Mouse (Mus musculus): Measurements from ENCODE around the gene Zfp871.

The Zfp871 gene

DNA sequence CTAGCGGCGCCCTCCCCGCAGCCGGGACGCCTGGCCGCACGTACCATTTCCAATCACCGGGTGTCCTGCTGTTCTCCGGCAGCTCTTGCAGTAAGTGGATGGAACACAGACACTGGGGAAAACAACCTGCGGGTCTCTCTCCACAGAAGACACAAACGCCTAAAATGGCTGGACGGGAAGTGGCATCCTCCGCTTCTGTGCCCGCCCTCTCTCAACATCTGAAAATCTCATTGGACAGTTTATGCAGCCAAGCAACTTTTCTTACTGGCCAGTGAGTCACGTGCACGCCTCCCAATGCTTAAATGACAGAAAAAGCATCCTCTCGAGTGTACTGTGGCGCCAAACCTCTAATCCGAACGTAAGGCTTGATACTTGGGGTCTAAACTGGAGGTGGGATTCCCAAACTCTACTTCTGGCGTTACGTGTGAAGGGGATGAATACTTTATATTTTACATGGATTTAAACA lies at the start of gene Zfp871:
Gene Zfp871, minus strand, starts transcription at position 194 of the 466 bp plus-strand sequence.
- DNase-seq (ENCODE audit: low spot score), result peak; percentile 94

DNA sequence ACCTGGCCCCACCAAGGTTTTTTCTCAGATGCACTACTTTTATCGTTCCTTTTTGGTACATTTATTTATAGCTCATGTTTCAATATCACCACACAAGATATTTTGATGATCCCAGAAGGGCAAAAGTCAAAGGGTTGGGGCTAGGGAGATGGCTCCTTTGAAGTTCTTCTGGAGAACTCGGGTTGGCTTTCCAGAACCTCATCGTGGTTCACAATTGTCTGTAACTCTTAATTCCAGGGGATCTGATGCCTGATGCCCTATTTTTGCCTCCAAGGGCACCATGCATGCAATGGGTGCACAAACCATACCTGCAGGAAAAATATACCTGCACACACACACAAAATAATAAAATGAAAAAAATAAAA lies 42.3 kb upstream of the Zfp871 start:
- no peak for DNase-seq (ENCODE audit: low spot score)

DNA sequence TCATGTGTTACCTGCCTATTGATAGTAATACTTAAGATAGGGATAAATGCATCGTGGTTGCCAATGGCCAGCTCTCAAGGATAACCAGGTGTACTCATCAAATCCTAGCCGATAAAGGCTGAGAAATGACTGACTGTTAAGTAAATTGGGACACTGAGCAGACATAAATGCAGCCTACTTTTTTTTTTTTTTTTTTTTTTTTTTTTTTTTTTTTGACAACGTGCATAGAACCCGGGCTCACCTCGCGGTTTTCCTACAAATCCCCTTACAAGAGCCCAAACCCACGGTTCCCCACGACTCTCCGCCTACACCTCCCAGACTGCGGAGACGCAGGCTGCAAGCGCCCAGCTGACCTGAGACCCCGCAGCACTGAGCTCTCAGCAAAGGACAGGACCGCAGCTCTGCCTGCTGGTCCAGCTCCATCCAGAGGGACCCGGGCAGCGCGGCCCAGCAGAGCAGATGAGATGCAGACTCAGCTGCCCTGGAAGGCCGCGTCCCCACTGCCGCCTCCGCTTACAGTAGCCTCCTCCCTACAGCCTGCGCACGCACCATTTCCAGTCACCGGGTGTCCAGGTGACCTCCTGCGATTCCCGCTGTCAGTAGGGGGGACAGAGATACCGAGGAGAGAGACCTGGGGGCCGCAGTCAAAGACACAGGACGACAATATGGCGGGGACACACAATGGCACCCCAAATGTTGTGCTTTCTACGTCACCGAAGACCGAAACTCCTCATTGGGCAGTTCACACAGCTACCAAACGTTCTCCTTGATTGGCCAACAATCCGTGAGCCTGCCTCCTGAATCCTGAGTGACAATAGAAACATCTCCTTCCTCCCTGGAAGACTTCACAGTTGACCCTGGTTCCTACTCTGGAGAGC lies 41.7 kb upstream of the Zfp871 start, which contains the start of gene Zfp799:
Gene Zfp799, minus strand, starts transcription at position 722 of the 878 bp plus-strand sequence.
- DNase-seq (ENCODE audit: low spot score), result peak; percentile 91

DNA sequence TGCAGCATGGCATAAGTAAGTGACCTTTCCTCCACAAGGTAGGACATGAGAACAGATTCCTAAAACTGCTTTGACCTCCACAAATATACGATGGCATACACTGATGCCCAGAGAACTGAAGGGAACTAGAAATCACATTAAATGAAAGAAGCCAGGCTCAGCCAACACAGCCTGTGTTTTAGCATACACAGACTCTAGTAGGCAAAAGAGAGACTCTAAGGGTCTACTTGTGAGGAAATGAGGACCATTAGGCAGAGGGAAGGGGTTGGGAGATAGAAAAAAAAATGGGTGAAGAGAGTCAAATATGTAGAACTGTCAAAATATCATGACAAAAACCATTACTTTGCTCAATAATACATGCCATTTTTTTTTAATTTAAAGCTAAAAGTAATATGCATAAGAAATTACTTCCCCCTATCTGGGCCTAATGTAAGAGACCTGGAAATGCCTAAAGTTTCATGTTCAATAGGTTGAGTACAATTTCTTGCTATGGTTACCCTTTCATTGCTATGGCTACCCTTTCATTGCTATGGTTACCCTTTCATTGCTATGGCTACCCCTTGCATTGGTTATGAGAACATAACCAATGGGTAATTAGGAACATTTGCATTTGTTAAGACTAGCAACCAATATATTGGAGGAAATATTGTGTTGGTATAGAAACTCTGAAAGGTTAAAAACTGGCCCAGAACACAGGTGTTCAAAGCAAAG lies 28.1 kb upstream of the Zfp871 start:
- DNase-seq (ENCODE audit: low spot score), result no peak

DNA sequence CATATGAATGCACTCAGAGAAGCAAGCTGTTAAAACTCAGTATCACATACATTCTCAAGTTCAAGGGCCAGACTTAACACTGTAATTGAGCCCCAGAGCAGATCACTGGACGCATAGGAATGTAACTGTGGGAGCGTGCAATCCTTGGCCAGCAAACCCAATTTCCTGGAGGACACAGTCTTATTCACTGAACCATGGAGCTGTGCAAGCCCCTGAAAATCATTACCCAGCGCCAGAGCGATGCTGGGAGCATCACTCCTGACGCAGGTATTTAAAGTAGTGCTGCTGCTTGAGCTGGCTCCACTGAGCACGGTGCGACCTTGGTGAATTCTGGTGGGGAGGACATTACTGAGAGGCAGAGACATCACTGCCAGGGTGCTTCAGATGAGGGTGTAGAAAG lies 26.0 kb upstream of the Zfp871 start:
- no peak for DNase-seq (ENCODE audit: low spot score)

DNA sequence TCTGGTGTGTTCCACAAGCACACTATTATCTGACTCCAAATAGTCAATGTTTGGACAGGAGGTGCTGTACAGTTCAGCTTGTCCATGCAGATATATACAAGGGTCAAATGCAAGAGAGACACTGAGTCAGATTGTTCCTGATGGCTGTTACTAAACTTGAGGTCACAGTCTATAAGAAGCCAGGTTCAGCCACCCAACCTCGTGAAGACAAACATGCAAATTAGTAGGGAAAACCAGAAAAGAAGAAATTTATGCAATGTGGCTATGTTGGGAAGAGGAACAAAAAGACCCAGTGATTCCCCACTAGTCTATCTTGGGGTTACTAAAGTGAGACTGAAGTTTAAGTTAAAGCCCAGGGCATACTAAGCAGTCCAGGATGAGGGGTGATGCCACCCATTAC lies 22.6 kb upstream of the Zfp871 start:
- no peak for DNase-seq (ENCODE audit: low spot score)

DNA sequence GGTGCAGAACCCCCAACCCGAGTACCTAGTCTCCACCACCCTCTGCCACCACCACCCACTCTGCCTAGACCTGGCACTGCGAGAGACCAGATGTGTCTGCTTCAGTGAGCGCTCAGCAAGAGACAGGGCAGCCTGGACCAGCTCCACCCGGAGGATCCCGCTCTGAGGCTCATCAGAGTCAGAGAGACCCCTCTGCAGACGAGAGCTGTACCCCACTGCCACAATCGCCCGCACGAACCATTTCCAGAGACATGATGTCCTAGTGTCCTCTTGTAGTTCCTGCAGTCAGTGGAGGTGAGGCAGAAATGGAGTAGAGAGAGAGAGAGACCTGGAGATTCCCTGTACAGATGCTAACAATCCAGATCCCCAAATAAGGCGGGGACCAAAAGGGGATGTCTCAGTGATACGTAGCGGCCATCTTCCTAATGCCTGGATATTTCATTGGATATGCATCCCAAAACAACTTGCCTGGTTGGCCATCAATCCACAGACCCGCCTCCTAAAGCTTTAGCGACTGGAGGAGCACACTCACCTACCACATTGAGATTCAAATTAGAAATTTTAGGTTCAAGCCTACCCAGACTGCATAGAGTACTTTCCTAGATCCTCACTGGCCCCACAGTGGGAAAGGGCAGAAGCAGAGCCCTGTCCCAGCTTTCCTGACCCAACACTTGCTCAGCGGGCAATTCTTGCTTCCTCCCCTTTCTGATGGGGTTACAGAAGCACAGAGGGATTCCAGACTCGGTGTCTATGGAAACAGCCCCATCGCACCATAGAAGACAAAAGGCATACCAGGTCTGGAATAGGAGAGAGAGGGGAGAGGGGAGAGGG lies 21.7 kb upstream of the Zfp871 start, which contains the start of gene Zfp811:
Gene Zfp811, minus strand, starts transcription at position 388 of the 831 bp plus-strand sequence.
- DNase-seq (ENCODE audit: low spot score), result peak; percentile 88

DNA sequence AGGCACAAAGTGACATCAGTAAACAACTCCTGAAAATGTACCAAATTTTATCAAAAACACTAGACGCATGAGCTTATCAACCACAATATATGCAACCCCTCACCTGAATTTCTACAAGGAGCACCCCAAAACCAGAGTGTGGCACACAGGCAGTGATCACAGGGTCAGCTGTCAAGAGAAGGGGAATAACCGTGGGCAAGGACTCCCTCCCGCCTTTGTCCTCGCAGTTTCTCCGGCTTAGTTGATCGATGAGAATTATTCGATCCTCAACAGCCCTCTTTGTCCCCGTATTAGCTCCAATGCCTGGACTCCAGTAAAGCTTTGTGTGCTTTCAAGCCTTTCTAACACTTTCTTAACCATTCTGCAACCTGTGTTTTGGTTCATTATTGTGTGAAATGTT lies 20.8 kb upstream of the Zfp871 start:
- DNase-seq (ENCODE audit: low spot score), result peak; percentile 51

DNA sequence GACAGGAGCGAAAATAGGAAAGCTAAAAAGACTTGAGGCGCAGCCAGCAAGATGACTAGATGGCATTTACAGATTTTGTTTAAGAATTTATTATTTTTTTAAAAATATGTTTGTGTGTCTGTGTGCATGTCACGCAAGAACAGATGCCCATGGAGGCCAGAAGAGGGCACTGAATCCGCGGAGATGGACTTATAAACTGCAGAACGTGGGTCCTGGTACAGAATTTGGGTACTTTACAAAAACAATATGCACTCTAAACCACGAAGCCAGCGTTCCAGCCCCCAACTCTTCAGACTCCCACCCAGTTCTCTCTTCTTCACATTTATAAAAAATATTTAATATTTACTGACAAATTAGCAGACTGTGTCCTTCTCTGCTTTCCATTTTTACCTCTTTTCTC lies 1.2 kb upstream of the Zfp871 start:
- no peak for DNase-seq (ENCODE audit: low spot score)

DNA sequence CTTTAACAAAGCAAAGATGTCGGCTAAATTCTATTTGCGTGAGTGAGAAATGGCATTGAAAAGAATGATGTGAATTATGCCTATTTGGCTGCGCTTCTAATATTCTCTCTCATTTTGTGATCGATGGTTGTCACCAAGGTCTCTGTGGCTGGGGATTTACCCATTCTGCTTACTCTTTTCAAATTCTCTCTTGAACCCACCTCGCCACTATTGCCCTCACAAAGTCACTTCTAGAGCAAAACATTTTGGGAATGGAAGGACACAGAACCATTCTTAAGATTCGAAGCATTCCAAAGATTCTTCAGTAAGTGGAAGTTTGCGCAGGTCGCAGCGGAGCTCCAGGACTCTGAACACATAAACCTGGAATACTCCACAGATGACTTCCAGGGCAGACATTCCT lies 489 bp upstream of the Zfp871 start:
- DNase-seq (ENCODE audit: low spot score), result peak; percentile 6

DNA sequence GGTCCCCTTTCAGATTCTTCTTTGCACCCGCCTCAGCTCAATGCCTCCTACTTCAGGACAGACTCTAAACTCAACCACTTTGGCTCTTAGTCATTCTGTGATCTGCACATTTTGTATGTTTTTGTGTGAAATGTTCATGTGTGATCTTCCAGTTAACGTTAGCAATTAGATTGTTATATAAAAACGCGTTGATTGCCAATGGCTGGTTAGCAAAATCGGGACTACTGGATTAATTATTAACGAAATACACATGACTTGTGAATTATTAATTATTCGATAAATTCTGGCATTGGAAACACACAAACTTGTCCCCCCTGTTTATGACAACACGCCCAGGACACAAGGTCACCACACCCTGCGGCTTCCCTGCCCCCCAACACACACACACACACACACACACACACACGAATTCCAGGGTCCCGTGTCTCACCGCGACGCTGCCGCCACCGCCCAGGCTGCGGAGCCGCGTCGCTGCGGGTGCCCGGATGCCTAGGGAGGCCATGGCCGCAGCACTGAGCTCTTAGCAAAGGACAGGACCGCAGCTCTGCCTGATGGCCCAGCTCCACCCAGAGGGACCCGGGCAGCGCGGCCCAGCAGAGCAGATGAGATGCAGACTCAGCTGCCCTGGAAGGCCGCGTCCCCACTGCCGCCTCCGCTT lies 522 bp downstream of the Zfp871 start:
- DNase-seq (ENCODE audit: low spot score), result peak; percentile 55

DNA sequence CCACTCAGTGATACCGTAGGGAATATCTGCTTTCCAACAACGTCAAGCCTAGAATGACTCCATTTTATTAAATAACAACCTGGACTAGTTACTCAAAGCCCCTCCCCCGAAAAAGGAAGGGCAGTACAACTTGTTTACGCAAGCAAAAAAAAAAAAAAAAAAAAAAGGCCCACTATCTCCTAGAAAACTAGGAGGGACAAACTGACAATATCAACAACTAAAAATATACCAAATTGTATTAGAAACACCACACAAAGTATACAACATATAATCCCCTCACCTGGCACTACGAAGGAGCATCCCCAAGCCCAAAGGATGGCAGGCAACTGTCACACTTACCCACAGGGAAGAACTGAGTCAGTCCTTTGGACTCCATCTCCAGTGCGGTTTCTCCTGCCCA lies 1.1 kb downstream of the Zfp871 start:
- DNase-seq (ENCODE audit: low spot score), result no peak

DNA sequence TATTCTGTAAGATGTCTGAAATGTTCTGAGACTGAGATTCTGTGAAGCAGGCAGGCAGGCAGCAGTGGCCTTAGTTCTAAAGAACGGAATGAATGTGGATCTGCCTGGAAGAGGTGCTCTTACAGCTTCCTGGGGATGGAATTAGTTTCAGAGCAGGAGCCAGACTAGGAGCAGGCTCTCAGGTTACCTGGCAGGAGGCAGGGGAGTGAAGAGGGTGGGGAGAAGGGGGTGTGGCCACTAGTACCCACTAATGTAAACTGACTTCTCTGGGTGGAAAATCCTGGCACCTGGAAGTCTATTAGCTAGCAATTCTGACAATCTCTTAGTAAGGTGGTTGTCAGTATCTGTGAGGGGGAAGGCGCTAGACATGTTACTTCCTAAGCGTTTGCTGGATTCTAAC lies 2.4 kb downstream of the Zfp871 start:
- no peak for DNase-seq (ENCODE audit: low spot score)

DNA sequence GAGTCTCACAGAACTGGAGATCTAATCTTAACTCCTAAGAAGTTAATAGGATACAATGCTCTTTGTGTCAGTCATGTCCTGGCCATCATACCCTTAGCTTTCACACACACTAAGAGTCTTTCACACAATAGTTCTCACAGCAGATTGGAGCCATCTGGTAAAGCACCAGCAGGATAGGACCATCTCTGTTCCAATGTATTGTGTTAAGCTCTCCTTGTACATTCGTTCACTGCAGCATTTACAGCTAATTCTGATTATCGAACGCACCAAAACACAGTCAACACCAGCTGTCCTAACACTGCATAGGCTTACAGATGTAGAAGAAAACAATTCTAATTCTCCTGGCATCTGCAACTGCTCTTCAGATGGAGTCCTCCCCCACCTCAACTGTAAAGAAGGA lies 10.5 kb downstream of the Zfp871 start:
- DNase-seq (ENCODE audit: low spot score), result no peak

DNA sequence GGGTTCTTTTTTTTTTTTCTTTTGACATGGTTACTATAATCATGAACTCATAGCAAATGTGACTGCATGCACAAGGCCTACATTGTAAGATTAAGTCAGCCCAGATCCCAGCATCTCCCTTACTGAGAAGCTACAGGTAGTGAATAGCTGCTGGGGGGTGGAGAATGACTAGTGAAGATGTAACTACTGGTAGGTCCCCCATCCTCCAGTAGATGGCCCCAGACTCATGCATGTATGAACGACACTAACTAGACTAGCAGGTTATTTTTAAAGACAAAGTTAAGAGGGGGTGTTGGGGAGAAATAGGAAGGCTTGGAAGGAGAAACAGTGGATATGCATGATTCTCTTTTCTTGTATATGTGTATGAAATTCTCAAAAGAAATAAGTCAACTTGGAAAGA lies 16.9 kb downstream of the Zfp871 start:
- DNase-seq (ENCODE audit: low spot score), result no peak

DNA sequence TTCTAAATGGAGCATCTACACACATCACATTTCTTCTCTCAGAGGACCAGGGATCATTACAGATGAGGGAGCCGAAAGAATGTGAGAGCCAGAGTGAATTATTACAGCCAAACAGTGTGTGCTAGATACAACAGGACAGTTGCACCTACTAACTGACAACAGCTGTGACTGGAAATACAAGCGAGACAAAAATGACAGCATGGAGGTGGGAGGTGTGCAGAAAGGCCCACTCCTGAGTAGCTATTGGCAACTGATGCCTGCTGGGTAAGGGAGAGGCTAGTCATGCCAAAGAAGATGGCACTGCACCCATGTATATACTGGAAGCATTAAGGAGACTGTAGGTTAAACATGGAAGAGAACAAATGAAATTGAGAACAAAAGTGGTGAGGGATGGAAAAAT lies 21.7 kb downstream of the Zfp871 start:
- DNase-seq (ENCODE audit: low spot score), result no peak

DNA sequence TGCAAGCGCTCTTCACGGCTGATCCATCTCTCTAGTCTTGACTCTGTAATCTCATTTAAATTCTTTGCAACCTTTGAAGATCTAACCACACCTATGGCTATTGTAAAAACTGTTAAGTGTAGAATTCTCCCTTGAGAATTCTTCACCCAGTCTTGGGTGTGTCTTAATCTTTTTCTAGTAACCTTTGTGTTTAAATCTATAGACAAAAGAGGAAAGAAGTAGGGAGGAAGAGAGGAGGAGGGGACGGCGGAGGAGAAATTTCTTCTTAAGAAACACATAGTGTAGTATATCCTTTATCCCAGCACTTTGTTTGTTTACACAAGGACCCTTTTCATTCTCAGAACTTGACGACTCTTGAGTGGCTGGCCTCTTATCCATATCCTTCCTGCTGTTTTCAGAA lies 30.8 kb downstream of the Zfp871 start:
- no peak for DNase-seq (ENCODE audit: low spot score)

DNA sequence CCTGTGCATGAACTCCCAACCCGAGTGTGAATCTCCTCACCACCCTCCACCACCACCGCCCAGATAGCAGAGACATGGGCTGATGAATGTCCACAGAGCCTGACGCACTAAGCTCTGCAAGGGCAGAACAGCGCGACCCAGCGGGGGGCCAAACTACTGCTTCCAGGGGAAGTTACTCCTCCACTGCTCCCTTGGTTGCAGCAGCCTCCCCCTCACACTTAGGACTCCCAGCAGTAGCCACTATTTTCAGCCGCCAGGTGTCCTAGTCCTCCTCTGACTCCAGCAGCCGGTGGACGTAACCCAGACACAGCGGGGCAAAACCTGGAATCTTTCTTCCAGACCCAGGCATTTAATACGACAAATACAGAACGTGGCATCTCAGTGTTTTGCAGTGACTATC lies 34.5 kb downstream of the Zfp871 start:
- DNase-seq (ENCODE audit: low spot score), result peak; percentile 72

DNA sequence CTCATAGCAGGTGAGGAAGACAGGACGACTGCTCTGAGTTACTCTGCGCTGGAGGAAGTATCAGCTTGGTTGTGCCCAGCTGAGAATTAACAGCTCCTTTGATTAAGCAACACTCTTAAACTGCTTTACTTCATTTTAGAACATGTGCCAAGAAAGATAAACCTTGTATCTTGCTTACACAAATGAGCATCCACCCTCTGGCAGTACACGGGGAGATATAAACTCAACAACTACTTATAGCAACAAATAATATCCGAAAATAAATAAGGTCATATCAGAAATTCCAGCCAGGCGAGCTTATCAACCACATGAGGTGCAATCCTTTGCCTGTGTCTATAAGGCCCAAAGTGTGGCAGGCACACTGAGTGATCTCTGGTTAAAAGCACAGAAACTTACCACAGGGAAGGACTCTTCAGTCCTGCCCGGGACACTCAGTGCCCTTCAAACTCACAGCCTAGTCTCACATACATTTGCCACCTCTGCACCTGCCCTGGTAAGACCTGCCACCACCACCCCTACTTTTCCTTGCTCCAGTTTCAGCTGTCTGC lies 35.2 kb downstream of the Zfp871 start:
- DNase-seq (ENCODE audit: low spot score), result no peak

DNA sequence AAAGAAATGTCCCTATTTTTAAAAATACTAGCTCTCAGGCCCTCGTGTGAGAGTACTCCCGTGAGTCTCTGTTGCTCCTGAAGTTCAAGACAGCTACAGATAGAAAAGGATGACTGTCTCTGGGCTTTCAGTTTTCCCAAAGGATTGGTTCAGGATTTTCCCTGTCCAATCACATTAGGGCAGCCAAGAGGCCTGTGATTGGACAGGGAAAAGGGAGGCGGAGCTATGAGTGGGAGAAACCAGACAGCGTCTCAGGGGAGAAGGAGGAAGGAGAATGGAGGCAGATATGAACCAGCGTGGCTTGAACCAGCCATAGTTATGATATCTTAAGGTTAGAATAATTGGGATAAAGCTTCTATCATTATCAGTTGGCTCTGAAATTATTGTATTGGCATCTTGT lies 37.5 kb downstream of the Zfp871 start:
- peak; percentile 14 for DNase-seq (ENCODE audit: low spot score)

DNA sequence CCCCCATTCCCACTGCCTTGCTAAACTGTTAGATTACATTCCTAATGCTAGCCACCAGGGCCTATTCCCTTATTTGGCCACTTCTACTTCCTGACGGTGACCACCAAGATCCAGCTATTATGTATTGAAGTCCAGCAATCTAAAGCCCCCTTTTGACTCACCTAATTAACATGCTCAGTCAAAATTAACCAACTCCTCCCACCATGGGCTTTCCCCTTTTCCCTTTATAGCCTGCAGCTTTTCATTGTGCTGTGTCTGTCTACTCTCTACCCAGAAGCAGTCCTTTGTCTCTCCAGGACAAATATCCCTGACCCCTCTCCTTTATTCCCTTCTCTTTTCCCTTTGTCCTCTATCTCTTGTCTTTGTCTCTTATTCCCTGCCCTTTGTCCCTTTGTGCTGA lies 47.0 kb downstream of the Zfp871 start:
- DNase-seq (ENCODE audit: low spot score), result no peak
